19 mouse cellular contexts compared by ENCODE assay signal in the genomic region with DNA sequence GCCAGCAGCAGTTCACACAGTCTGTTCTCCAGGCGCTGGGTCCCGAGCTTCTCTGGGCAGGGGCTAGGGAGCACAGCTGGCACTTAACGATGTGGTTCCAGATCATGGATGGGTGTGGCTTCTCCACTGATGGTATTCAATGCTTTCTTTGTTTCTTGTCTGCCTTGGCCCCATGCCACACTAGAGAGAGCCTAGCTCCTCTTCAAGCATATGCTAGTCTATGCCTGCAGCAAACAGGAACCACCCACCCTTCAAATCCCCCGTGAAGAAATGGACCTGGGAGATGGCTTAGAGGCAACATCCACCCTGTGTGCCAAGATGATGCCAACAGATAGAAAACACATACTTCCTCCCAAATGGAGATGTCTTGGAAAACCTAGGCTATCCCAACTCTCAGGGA. TPM values are rescaled to one million over a fixed set of nuclear protein-coding genes. Genes with fewer than 3 reads are reported as not detected.
DNase-seq lines count a peak whose midpoint lies in the region.
"Had no signal": no experiment of that assay in that cellular context is flagged by ENCODE, and none has a peak within 500 bp of the region (broad histone marks: within the 10 kb centered on the region; RNA-seq: fewer than 3 reads in every experiment).

No protein-coding gene starts in this region.

- intact Hi-C loops in left cerebral cortex, postnatal 25 days (cut with DNase I) = no loop called here
- intact Hi-C loops in left cerebral cortex, postnatal 4 days (cut with DNase I) = no loop called here

- peak; percentile 37 to 51 for DNase-seq in frontal cortex, postnatal 36 days (ENCODE audit: low spot score in 2 of 2)
- no peak for DNase-seq in frontal cortex, postnatal 25 days (ENCODE audit: low spot score in 2 of 2)
- peak; percentile 60 to 64 for DNase-seq in left cerebral cortex, postnatal 25 days (ENCODE audit: low spot score in 2 of 2)
- no peak for DNase-seq in left cerebral cortex, postnatal 4 days
- peak; percentile 69 for DNase-seq in brain, adult 2 months (ENCODE audit: low read depth, low spot score)
- peak; percentile 36 for DNase-seq in telencephalon, adult 2 months (ENCODE audit: low read depth, low spot score)
- DNase-seq in cerebellum, postnatal 36 days = no peak
- DNase-seq: adrenal gland, postnatal 14 days; cerebellum, adult 2 months; cerebellum, postnatal 14 days; gastrocnemius, postnatal 10 days; heart, postnatal 10 days; kidney, adult 2 months; kidney, postnatal 36 days; thymus, adult 2 months; thymus, postnatal 36 days had no signal

RNA-seq across cellular contexts. Expression of a gene that starts 27.1 kb away (rescaled TPM):
- 10 to 100 TPM; 13.8 to 14.7 TPM for total RNA-seq in left cerebral cortex, postnatal 25 days (2021)
- total RNA-seq in left cerebral cortex, postnatal 4 days (2021) = 10 to 100 TPM in 1 of 2 experiments, 1 to 10 TPM in 1; 9.9 to 10.2 TPM
- total RNA-seq: MEL had no signal

RNA-seq across cellular contexts. Expression of a gene that starts 46.0 kb away (rescaled TPM):
- not detected for total RNA-seq in left cerebral cortex, postnatal 25 days (2021)
- not detected for total RNA-seq in left cerebral cortex, postnatal 4 days (2021)
- total RNA-seq: adrenal gland, postnatal 14 days; gastrocnemius, postnatal 10 days; layer of hippocampus, adult 2 months; megakaryocyte progenitor cell, adult 5-6 weeks; MEL had no signal

RNA-seq across cellular contexts. Expression of a gene that starts 57.2 kb away (rescaled TPM):
- total RNA-seq in left cerebral cortex, postnatal 25 days (2021) = 1 to 10 TPM; 3.7 to 5.2 TPM
- total RNA-seq in left cerebral cortex, postnatal 4 days (2021) = 1 to 10 TPM; 1.8 to 2.6 TPM
- total RNA-seq: MEL had no signal

Comparison
In these comparisons a context has a peak if more than half of its experiments do, and no peak if none do; other contexts are left out.
1. DNase-seq: peak in frontal cortex, postnatal 36 days (2 of 2), left cerebral cortex, postnatal 25 days (2 of 2), brain, adult 2 months (single experiment) and telencephalon, adult 2 months (single experiment); none in frontal cortex, postnatal 25 days (0 of 2), left cerebral cortex, postnatal 4 days (single experiment) and cerebellum, postnatal 36 days (0 of 2).